Mouse (Mus musculus) intestine, embryonic 16.5 days (tissue): ENCODE measurements around the gene Phb2. TPM values are rescaled to one million over a fixed set of nuclear protein-coding genes. Genes with fewer than 3 reads are reported as not detected.

Experiments
- ATAC-seq: fragments of 200-750 bp; cut with Nextera tagmentation; 2 replicates; pipeline ENCODE4 v1.8.0; 2017; ENCODE audit warnings: moderate TSS enrichment, moderate library complexity
- H3K27ac ChIP-seq: fragments of 300-500 bp; sonication (generic); 2 replicates; pipeline ENCODE4 v1.5.1; 2014; ENCODE audit warnings: mild to moderate bottlenecking, low read length
- H3K27me3 ChIP-seq: fragments of 300-500 bp; sonication (generic); replicated peaks from 2 replicates; pipeline ENCODE4 v1.6.1; 2014; ENCODE audit warnings: low read length, control low read depth, mixed read lengths; ENCODE audit not compliant: control insufficient read depth, insufficient read depth
- H3K36me3 ChIP-seq: fragments of 300-500 bp; sonication (generic); 2 replicates; pipeline ENCODE4 v1.6.1; 2014; ENCODE audit warnings: low read length, control low read depth; ENCODE audit not compliant: control insufficient read depth, insufficient read depth
- H3K4me1 ChIP-seq: fragments of 300-500 bp; sonication (generic); 2 replicates; pipeline ENCODE4 v1.6.1; 2014; ENCODE audit warnings: low read length, control low read depth, mixed read lengths; ENCODE audit not compliant: control insufficient read depth, insufficient read depth
- H3K4me2 ChIP-seq: fragments of 300-500 bp; sonication (generic); 2 replicates; pipeline ENCODE4 v1.6.1; 2014; ENCODE audit warnings: low read depth, low read length, control low read depth
- H3K4me3 ChIP-seq: fragments of 300-500 bp; sonication (generic); 2 replicates; pipeline ENCODE4 v1.5.1; 2014; ENCODE audit warnings: mild to moderate bottlenecking, low read length
- H3K9ac ChIP-seq: fragments of 300-500 bp; sonication (generic); 2 replicates; pipeline ENCODE4 v1.6.1; 2014; ENCODE audit warnings: low read depth, low read length
- H3K9me3 ChIP-seq: fragments of 300-500 bp; sonication (generic); 2 replicates; pipeline ENCODE4 v1.6.1; 2016; ENCODE audit warnings: low read length, control low read depth; ENCODE audit not compliant: control insufficient read depth
- WGBS: fragments of 180-500 bp; shearing (Covaris S2); extraction: QIAGEN DNeasy Blood & Tissue Kit; methylation state at CpG from one replicate; pipeline ENCODE4 v1.1.7; 2014; 5-methylcytosine and 5-hydroxymethylcytosine counted together
- microRNA counts: library from miRNA; unstranded; fragments of <30 nt; microRNA quantifications from one replicate; lab custom pipeline; 2016
- microRNA-seq: library from miRNA; unstranded; fragments of <30 nt; microRNA quantifications from one replicate; pipeline ENCODE4, GENCODE M21; 2016
- polyA plus RNA-seq: library from polyadenylated mRNA; unstranded; fragments of >200 nt; fragmentation: Nextera tagmentation; extraction: Ambion mirVana; gene quantifications from 2 replicates; pipeline ENCODE4 v1.2.1, GENCODE M21; 2015

Phb2 gene
- polyA plus RNA-seq, 1 experiment from 2014 or later = 489 TPM

DNA sequence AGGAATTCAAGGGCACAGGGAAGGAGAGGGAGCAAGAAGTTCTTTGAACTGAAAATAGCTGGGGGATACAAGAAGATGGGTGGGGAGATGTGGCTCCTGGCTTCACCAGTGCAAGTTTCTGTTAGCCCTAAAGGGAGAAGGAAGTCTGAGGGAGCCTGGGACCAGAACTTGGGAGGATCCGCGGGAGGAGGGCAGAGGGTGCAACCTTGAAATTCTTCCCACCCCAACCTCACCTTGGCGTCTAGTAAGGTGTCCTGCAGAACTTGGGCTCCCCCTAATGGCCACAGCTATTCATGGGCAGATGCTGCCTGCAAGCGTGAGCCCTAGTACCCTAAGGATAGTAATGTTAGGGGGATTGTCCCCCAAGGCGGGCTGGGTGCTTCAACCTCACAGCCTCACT is 47.1 kb downstream of the Phb2 start:
- no peaks in the 10 kb centered on the region for H3K9me3 ChIP-seq
- no peaks in the 10 kb centered on the region for H3K36me3 ChIP-seq
- WGBS = 3% methylated on average over 5 of the region's 5 CpGs
- H3K4me3 ChIP-seq = peak overlapping the region; percentile 2; the same call in 1 of the 2 replicates
- H3K9ac ChIP-seq = peak overlapping the region; percentile 93
- H3K27ac ChIP-seq = peak overlapping the region; percentile 93
- peak; percentile 16 for ATAC-seq
- peaks cover 29% of the 10 kb centered on the region for H3K4me1 ChIP-seq
- H3K4me2 ChIP-seq = peak overlapping the region; percentile 78; the same call in 1 of the 2 replicates
- no peaks in the 10 kb centered on the region for H3K27me3 ChIP-seq

DNA sequence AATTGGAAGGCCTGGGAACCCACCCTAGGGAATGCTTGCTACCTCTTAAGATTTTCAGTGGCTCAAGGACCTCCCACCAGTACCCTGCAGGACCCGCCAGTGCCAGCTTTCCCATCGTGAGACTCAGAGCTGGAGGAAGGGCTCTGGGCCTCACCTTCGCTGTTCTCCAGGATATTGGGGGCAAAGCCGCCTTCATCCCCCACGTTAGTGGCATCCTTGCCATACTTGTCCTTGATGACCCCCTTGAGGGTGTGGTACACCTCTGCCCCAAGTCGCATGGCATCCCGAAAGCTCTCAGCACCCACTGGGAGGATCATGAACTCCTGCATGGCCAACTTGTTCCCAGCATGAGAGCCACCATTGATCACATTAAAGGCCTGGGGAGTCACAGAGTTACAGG is 53.8 kb downstream of the Phb2 start:
- Histone ChIP-seq H3K4me2 (no peak overlapping the region), H3K9me3 (no peaks in the 10 kb centered on the region), H3K27ac (no peak overlapping the region), H3K36me3 (no peaks in the 10 kb centered on the region), H3K27me3 (peaks cover 5% of the 10 kb centered on the region), H3K4me3 (no peak overlapping the region), H3K9ac (no peak overlapping the region), H3K4me1 (peaks cover 17% of the 10 kb centered on the region)
- no peak for ATAC-seq
- WGBS = 84% methylated on average over 7 of the region's 7 CpGs

MicroRNA genes within 50 kb of the gene (microRNA counts, 519-probe panel; counts per million panel counts)
- 3,325 counts per million, percentile 85 among the panel's probes with 10 or more counts for microRNA mmu-miR-141 (lab: Ali Mortazavi, UCI)
- 3,867 counts per million, percentile 95 among the panel's probes with 10 or more counts for microRNA mmu-miR-200c (lab: Ali Mortazavi, UCI)

Small RNA genes within 50 kb of the gene (microRNA-seq; reads per million reads assigned to microRNA genes)
- gene Mir141 (4,858 reads per million, percentile 88 among the genes with 10 or more reads in this experiment), gene Mir200c (24,441 reads per million, percentile 97 among the genes with 10 or more reads in this experiment)

Other genes with a start within 250 kb of the Phb2 start
- 3.5 and 4.1 TPM in 2 replicates for gene Clstn3, start 247.5 kb upstream of the Phb2 start, polyA plus RNA-seq
- gene C1rl, start 219.2 kb upstream of the Phb2 start, polyA plus RNA-seq = 3.0 and 3.5 TPM in 2 replicates
- 5.1 TPM in 2 replicates for gene C1ra, start 199.9 kb upstream of the Phb2 start, polyA plus RNA-seq
- gene C1s1, start 170.0 kb upstream of the Phb2 start, polyA plus RNA-seq = 6.3 and 6.6 TPM in 2 replicates
- gene C1rb, start 142.0 kb upstream of the Phb2 start, polyA plus RNA-seq = not detected in 2 replicates
- 0.06 TPM in 1 of 2 replicates, not detected in the other for gene C1s2, start 76.3 kb upstream of the Phb2 start, polyA plus RNA-seq
- 195 and 219 TPM in 2 replicates for gene Lpcat3, start 49.3 kb upstream of the Phb2 start, polyA plus RNA-seq
- 202 and 222 TPM in 2 replicates for gene Emg1, start 158 bp upstream of the Phb2 start, polyA plus RNA-seq
- gene Ptpn6, start 26.4 kb downstream of the Phb2 start, polyA plus RNA-seq = 20.4 and 22.5 TPM in 2 replicates
- gene Grcc10, start 29.0 kb downstream of the Phb2 start, polyA plus RNA-seq = 309 and 334 TPM in 2 replicates
- not detected in 2 replicates for gene Gm45234, start 43.7 kb downstream of the Phb2 start, polyA plus RNA-seq
- 8.3 and 8.8 TPM in 2 replicates for gene Atn1, start 44.2 kb downstream of the Phb2 start, polyA plus RNA-seq
- gene Eno2, start 57.3 kb downstream of the Phb2 start, polyA plus RNA-seq = 7.1 and 7.9 TPM in 2 replicates
- 0.18 and 0.26 TPM in 2 replicates for gene Lrrc23, start 67.4 kb downstream of the Phb2 start, polyA plus RNA-seq
- 25.7 and 31.7 TPM in 2 replicates for gene Spsb2, start 96.3 kb downstream of the Phb2 start, polyA plus RNA-seq
- gene Tpi1, start 102.0 kb downstream of the Phb2 start, polyA plus RNA-seq = 1,250 and 1,271 TPM in 2 replicates
- gene Usp5, start 117.1 kb downstream of the Phb2 start, polyA plus RNA-seq = 106 and 117 TPM in 2 replicates
- gene Cdca3, start 117.2 kb downstream of the Phb2 start, polyA plus RNA-seq = 153 and 183 TPM in 2 replicates
- 0.70 and 1.7 TPM in 2 replicates for gene Gnb3, start 127.9 kb downstream of the Phb2 start, polyA plus RNA-seq
- 5.6 and 7.2 TPM in 2 replicates for gene P3h3, start 145.4 kb downstream of the Phb2 start, polyA plus RNA-seq
- 0.75 and 0.77 TPM in 2 replicates for gene Gpr162, start 151.6 kb downstream of the Phb2 start, polyA plus RNA-seq
- gene Cd4, start 175.9 kb downstream of the Phb2 start, polyA plus RNA-seq = 0.44 and 0.70 TPM in 2 replicates
- gene Lag3, start 199.4 kb downstream of the Phb2 start, polyA plus RNA-seq = 1.9 TPM in 2 replicates
- 87.8 and 173 TPM in 2 replicates for gene Ptms, start 207.8 kb downstream of the Phb2 start, polyA plus RNA-seq
- gene Mlf2, start 219.1 kb downstream of the Phb2 start, polyA plus RNA-seq = 296 and 299 TPM in 2 replicates